Mouse (Mus musculus): ENCODE measurements at regions not wholly inside any gene's neighbourhood (a gene's known extent, or its start where the extent isn't known, plus 50 kb on each side); places are given as distances from the start of the nearest gene placed in this dataset.

DNA sequence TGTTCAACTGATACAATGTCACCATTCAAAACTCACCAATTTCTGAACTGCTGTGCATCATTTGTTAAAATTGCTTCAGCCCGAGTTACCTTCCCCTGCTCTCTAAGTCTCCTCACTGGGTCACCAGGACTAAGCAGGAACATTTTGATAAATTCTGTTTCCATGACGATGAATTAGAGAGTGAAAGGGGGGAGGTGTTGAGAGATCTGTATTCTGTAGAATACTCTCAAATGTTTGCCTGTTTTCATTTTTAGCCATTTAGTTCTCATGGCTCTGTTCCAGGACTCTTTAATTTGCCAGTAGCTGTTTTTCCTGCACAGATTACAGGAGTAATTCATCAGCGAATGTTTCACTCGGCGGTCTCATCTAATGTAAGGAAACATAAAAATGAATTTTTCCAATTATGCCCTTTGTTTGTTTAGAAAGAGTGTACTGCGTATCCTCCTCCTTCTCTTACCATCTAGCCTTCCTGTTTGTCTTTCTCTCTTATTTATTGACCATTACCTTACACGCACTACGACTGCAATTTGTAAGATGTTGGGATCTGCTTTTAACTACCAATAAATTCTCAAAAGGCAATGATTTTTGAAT lies 879.3 kb downstream of the Diaph3 start:
- TF ChIP-seq POLR2A (IDR thresholded peaks at IDR 0.05; ENCODE audit: insufficient read depth, low read depth, low read length): no peak
- no peak for TF ChIP-seq CTCF (IDR thresholded peaks at IDR 0.05)

Measured in heart, adult 2 months (tissue).